Mouse (Mus musculus) small intestine, adult 10 weeks (tissue): ENCODE data around the gene Vmn1r160. TPM values are rescaled to one million over a fixed set of nuclear protein-coding genes. Genes with fewer than 3 reads are reported as not detected.

Experiments used
- polyA plus RNA-seq: library from polyadenylated mRNA; stranded (reverse); fragments of 350-450 nt; fragmentation: Illumina TruSeq; extraction: RNeasy Lipid Tissue Mini Kit (QIAGEN cat#74804); gene quantifications from one replicate; pipeline ENCODE4 v1.2.3, GENCODE M21; 2014; ENCODE audit warnings: low replicate concordance

Gene Vmn1r160
- not detected for polyA plus RNA-seq

DNA sequence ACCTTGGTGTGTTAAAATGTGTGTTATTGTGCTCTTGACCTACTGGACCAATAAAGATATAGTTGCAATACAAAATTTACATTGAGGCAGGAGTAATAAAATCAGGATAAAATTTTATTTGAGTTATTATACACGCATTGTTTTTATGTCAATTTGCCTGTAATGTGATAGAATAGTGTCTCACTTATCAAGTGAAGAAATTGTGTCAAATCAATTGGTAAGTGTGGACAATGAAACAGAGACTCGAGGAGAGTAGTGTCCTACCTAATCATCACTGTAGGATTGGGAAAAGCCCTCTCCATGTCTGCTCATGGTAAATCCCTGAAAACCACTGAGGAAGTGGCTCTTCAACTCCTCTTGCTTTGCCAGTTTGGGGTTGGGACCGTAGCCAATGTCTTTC lies at the start of gene Vmn1r160:
Vmn1r160 (plus strand) TSS at position 301 of the 400 bp plus-strand sequence.

GRCm38 (mm10) chr7:22843505-22843904 lies 27.5 kb upstream of the Vmn1r160 start, which contains the start of gene Vmn1r159:
Vmn1r159 (minus strand) TSS chr7:22843605.

Other genes with a start within 250 kb of the Vmn1r160 start
- gene Vmn1r155, start 213.2 kb upstream of the Vmn1r160 start, polyA plus RNA-seq, result not detected
- not detected for gene Gm8693, start 178.9 kb upstream of the Vmn1r160 start, polyA plus RNA-seq
- gene Gm4567, start 151.5 kb upstream of the Vmn1r160 start, polyA plus RNA-seq, result not detected
- not detected for gene Vmn1r157, start 109.5 kb upstream of the Vmn1r160 start, polyA plus RNA-seq
- not detected for gene Vmn1r158, start 80.4 kb upstream of the Vmn1r160 start, polyA plus RNA-seq
- gene Vmn1r159, start 27.6 kb upstream of the Vmn1r160 start, polyA plus RNA-seq, result not detected
- not detected for gene Gm4214, start 113.4 kb downstream of the Vmn1r160 start, polyA plus RNA-seq
- not detected for gene Gm4216, start 148.7 kb downstream of the Vmn1r160 start, polyA plus RNA-seq
- not detected for gene Vmn1r163, start 184.3 kb downstream of the Vmn1r160 start, polyA plus RNA-seq
- not detected for gene Gm8720, start 196.2 kb downstream of the Vmn1r160 start, polyA plus RNA-seq